Mouse (Mus musculus) CD4-positive, CD25-positive, alpha-beta regulatory T cell, adult 4 months (primary cell): ENCODE results near the gene Gcsh. TPM values are rescaled to one million over a fixed set of nuclear protein-coding genes. Genes with fewer than 3 reads are reported as not detected.

Experiments used
- ATAC-seq: one replicate; pipeline ENCODE4 v1.8.0; 2017
- polyA plus RNA-seq, 2 experiments: library from polyadenylated mRNA; unstranded; fragments of 100-300 nt; shearing (Covaris generic); gene quantifications; one replicate each; pipeline ENCODE4 v1.2.1; 2017

Gene Gcsh
- polyA plus RNA-seq, result 10 to 100 TPM; 23.1 to 28.6 TPM

DNA sequence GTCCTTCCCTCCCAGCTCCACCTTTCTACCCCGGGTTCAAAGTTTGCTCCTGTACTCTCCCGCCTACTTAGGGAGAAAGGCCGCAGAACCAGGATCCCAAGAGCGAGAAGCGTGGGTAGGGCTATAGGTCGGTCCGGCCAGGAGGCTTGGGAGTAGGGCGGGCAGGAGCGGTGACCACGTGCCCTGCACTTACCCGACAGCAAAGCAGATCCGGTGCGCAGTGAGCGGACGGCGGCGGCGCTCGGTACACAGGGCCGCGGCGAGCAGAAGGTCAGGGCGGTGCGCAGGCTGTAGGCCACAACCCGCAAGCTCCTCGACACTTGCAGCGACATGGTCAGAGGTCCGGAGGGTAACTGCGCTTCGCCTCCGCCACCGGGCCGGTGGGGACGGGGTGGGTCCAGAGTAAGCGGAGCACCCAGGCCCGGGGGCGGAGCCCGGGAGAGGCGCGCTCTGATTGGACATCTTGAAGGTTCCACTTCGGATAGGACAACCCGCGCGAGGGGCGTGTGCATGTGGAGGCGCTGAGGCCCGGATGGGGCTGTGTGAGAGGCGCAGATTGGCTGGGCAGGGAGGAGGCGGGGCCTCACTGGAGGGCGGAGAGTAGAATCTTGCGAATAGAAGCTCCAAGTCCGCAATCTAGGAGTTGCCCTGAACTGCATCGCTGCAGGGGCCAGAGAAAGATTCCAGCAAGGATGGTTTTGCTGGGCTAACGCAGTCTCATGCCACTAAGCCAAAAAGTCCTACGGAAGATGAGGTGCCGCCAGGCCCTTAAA is at the start of gene Gcsh:
TSS of gene Gcsh (minus strand) at position 443 of the 773 bp plus-strand sequence.
- ATAC-seq, result peak; percentile 99

GRCm38 (mm10) chr8:117039843-117040242 is 46.5 kb upstream of the Gcsh start:
- ATAC-seq, result no peak

DNA sequence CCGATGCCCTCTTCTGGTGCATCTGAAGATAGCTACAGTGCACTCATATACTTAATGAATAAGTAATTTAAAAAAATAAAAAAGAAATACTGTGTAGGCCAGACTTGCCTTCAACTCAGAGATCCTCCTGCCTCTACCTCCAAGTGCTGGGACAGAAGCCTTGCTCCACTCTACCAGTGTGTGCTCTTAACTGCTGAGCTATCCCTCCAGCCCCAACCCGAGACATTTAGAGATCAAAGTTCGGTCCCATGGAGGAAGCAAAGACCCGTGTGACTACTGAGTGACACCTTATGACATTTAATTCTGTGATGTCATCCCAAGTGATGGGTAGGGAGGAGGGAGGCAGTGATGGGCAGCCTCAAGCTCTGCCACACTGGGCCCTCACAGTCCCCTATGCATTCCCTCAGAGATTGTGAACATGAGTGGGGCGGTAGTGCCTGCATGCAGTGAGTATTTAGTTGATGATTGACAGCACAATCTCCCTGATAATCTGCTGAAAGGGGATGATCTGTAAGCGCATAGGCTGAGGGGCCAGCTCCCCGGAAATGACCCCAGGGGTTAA is 44.1 kb upstream of the Gcsh start:
- no peak for ATAC-seq

GRCm38 (mm10) chr8:117033393-117033792 is 40.1 kb upstream of the Gcsh start:
- peak; percentile 63 for ATAC-seq

- no peak for ATAC-seq
Observed at GRCm38 (mm10) chr8:117032609-117033008, 39.3 kb upstream of the Gcsh start.

- ATAC-seq, result no peak
Observed at GRCm38 (mm10) chr8:117031476-117031875, 38.1 kb upstream of the Gcsh start.

DNA sequence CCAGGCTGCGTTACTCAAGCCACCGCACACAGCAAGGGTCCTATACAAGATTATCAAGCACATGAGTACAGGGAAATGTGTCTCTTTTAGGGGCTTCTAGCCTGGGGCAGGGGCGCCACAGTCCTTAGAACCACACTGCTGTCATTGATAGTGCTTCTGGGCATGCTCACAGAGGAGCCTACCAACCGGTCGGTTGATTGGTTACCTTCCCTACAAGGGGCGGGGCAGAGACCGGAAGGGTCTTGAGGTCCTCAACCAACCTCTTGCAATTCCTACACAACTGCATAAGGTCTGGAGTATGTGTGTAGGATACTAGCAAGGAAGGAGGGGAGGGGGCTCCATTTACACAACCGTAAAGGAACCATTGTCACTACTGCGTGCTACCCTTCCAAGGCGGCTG is 35.3 kb upstream of the Gcsh start:
- ATAC-seq, result no peak

DNA sequence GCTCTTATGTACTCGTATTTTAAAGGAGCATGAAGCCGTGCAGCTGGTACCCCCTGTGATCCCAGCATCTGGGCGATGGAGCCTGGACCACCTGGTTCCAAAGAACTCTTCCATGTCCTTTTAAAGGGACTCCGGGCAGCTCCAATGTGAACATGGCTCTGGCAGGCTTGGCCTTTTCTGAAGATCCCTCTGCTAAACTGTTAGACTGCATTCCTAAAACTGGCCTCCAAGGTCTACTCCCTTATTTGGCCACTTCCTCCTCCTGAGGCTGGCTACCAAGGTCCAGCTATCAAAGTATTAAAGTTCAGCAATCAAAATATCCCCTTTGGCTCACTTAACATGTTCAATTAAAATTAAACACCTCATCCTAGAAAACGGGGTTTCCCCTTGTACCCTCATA is 34.3 kb upstream of the Gcsh start:
- no peak for ATAC-seq

GRCm38 (mm10) chr8:117022297-117022993 is 29.1 kb upstream of the Gcsh start:
- no peak for ATAC-seq

DNA sequence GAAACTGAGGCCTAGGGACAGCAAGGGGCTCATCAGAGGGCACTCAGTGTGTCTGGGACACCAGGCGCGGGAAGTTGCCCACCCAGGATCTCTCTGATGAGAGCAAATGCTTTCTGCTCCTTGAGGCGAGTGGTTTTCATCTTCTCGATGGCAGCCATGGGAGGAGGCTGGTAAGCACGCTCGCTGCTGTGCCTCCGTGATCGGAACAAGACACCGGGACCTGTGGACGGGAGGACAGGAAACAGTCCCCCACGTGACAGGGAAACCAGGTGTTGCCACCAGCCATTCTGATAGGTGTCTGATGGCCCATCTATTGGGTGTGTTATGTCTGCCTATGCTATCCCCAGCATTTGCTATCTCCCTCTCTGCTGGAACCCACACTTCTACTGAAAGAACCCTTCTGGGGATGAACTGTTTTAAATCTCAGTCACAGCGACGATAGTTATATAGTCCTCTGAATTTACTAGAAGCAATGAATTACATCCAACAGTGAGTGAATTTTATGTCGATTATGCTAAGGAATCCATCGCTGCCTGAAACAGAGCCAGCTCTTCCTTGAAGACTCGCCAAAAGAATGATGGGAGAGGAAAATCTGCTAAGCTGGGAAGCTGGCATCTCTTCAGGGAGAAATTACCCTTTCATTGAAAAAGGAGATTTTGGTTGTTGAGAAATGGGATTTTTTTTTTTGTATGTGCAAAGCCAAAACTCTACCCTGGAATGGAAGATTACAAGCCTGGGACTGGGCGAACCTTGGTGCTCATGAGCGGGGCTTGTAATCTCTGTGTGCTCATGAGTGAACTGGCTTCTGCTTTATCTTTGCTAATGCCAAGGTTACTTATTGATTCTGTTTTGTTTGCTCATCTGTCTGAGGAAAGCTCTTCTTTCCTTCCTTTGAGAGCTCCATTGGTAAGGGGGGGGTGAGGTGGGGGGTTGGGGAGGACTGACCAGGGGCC is 26.3 kb upstream of the Gcsh start:
- ATAC-seq, result no peak

DNA sequence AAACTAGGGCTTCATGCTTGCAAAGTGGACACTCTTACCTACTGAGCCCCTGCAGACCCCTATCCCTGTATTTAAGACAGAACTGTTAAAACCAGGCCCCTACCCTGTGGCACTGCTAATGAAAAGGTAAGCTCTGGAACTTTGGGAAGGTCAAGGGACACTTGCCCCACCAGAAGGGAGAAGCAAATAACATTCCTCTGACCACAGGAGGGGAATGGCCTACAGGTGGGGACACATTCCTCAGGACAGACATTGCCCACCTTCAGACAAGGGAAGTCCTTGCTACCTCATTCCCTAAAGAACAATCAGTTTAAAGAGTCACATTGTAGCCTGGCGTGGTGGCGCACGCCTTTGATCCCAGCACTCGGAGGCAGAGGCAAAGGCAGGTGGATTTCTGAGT is 24.6 kb upstream of the Gcsh start:
- no peak for ATAC-seq

- ATAC-seq, result no peak
Observed at GRCm38 (mm10) chr8:117017006-117017405, 23.7 kb upstream of the Gcsh start.

DNA sequence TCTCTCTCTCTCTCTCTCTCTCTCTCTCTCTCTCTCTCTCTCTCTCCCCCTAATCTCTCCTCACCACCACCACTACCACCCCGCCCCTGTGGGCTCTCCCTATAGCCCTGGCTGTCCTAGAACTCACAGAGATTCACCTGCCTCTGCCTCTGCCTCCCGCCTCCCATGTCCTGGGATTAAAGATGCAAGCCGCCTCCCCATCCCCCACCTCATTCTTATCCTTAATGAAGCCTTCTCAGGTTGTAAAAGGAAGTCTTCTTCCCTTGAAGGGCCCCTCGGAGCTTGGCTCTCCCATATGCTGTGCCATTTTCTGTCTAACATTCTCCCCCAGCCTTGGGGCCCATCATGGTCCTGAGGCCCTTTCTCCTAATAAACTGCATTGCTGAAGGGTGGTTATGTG is 22.3 kb upstream of the Gcsh start:
- ATAC-seq, result no peak

DNA sequence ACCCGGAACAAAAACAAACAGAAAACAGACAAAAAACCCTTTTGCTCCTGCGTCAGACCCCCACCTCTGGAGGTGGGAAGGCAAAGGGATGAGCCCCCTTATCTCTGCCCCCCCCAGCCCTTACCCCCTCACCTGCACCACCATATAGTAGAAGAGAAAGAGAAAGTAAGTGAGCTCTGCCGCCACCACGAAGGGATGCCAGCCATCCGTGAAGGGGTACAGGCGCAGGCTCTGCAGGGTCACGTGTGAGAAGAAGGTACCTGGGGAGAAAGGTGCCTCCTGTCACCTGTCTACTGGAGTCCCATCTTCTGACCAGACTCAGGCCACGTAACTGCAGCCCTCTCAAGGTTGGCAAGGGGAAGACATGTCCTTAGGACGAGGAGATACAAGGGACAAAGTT is 18.0 kb upstream of the Gcsh start:
- no peak for ATAC-seq

- no peak for ATAC-seq
Observed at GRCm38 (mm10) chr8:116994016-116994716, 829 bp upstream of the Gcsh start.

- peak; percentile 12 for ATAC-seq
Observed at GRCm38 (mm10) chr8:116992176-116992971, 963 bp downstream of the Gcsh start.

- no peak for ATAC-seq
Observed at GRCm38 (mm10) chr8:116991241-116991640, 2.1 kb downstream of the Gcsh start.

DNA sequence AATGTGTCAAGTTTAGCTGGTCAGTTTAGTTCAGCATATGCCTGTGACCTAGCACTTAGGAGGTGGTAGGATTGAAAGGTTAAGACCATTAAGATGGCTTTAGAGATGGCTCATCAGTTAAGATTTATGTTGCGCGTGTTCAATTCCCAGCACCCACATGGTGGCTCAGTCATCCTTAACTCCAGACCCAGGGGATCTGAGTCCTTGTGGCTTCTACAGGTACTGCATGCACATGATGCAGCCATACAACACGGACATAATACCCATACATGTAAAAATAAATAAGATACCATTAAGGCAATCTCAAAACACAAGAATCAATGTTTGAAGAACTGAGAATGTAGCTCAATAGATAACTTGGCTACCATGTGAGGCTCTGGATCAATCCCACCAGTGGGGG is 3.5 kb downstream of the Gcsh start:
- ATAC-seq, result no peak

GRCm38 (mm10) chr8:116980117-116980516 is 13.2 kb downstream of the Gcsh start:
- peak; percentile 23 for ATAC-seq

- peak; percentile 93 for ATAC-seq
Observed at GRCm38 (mm10) chr8:116978631-116979256, 14.6 kb downstream of the Gcsh start, which contains the start of gene 1700030J22Rik. Gene 1700030J22Rik (minus strand): TSS chr8:116978959.

DNA sequence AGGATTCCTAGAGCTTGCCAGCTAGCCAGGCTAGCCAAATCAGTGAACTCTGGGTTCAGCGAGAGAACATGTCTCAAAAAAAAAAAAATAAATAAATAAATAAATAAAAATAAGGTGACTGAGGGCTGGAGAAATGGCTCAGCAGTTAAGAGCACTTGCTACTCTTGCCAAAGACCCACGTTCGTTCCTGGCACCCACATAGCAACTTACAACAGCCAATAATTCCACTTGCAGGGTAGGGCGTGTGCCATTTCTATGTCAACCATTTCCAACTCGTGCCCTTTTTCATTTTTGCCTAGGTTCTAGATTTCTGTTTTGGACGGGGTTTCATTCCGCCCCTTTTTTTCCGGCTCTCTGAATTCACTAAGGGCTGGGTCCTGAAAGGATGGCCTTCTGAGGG is 15.3 kb downstream of the Gcsh start:
- ATAC-seq, result no peak
